Mouse (Mus musculus): Measurements from ENCODE around the gene Znrf2. TPM values are rescaled to one million over a fixed set of nuclear protein-coding genes. Genes with fewer than 3 reads are reported as not detected.
"Not testable (repeated sequence)": the region's sequence is repeated elsewhere in the genome, so short reads cannot be mapped to it uniquely, and the experiment has no call there.

The Znrf2 gene
- polyA plus RNA-seq, 1 experiment from 2014 or later, result 5.5 TPM

GRCm38 (mm10) chr6:54817266-54817767 is 601 bp downstream of the Znrf2 start:
- Histone ChIP-seq H3K27ac (ENCODE audit: low read length) (peak overlapping the region; percentile 98), H3K9me3 (ENCODE audit: control insufficient read depth, low read length) (no peaks in the 10 kb centered on the region), H3K4me1 (ENCODE audit: control insufficient read depth, insufficient read depth, low read length) (peaks cover 28% of the 10 kb centered on the region), H3K27me3 (replicated peaks; ENCODE audit: control insufficient read depth, insufficient read depth, low read length) (no peaks in the 10 kb centered on the region), H3K4me2 (ENCODE audit: low read depth, low read length) (peak overlapping the region; percentile 49), H3K4me3 (ENCODE audit: low read length) (peak overlapping the region; percentile 77), H3K36me3 (ENCODE audit: control insufficient read depth, insufficient read depth, low read length) (no peaks in the 10 kb centered on the region), H3K9ac (ENCODE audit: low read depth, low read length) (peak overlapping the region; percentile 90)
- under 1% methylated on average over 32 of the region's 39 CpGs for WGBS
- ATAC-seq, result peak; percentile 42

GRCm38 (mm10) chr6:54818389-54818788 is 1.7 kb downstream of the Znrf2 start:
- Histone ChIP-seq H3K27me3 (replicated peaks; ENCODE audit: control insufficient read depth, insufficient read depth, low read length) (no peaks in the 10 kb centered on the region), H3K27ac (ENCODE audit: low read length) (0 out of 2 replicates have a peak overlapping the region, but pooled peaks have one; percentile 8), H3K4me1 (ENCODE audit: control insufficient read depth, insufficient read depth, low read length) (peaks cover 21% of the 10 kb centered on the region), H3K4me3 (ENCODE audit: low read length) (peak overlapping the region; percentile 77), H3K9me3 (ENCODE audit: control insufficient read depth, low read length) (no peaks in the 10 kb centered on the region), H3K36me3 (ENCODE audit: control insufficient read depth, insufficient read depth, low read length) (no peaks in the 10 kb centered on the region), H3K9ac (ENCODE audit: low read depth, low read length) (peak overlapping the region; percentile 90), H3K4me2 (ENCODE audit: low read depth, low read length) (peak overlapping the region; percentile 49)
- no peak for ATAC-seq
- 50% methylated on average over 2 of the region's 2 CpGs for WGBS

- Histone ChIP-seq H3K9me3 (ENCODE audit: control insufficient read depth, low read length) (no peaks in the 10 kb centered on the region), H3K27ac (ENCODE audit: low read length) (no peak overlapping the region), H3K4me2 (ENCODE audit: low read depth, low read length) (peak overlapping the region; percentile 32; the same call in 1 of the 2 replicates), H3K9ac (ENCODE audit: low read depth, low read length) (no peak overlapping the region), H3K27me3 (replicated peaks; ENCODE audit: control insufficient read depth, insufficient read depth, low read length) (no peaks in the 10 kb centered on the region), H3K4me3 (ENCODE audit: low read length) (no peak overlapping the region), H3K4me1 (ENCODE audit: control insufficient read depth, insufficient read depth, low read length) (peaks cover 21% of the 10 kb centered on the region), H3K36me3 (ENCODE audit: control insufficient read depth, insufficient read depth, low read length) (no peaks in the 10 kb centered on the region)
- 38% methylated on average over 4 of the region's 4 CpGs for WGBS
- ATAC-seq, result no peak
These were observed 2.6 kb downstream of the Znrf2 start for GRCm38 (mm10) chr6:54819272-54819671.

GRCm38 (mm10) chr6:54819746-54820145 is 3.0 kb downstream of the Znrf2 start:
- Histone ChIP-seq H3K9ac (ENCODE audit: low read depth, low read length) (no peak overlapping the region), H3K4me3 (ENCODE audit: low read length) (no peak overlapping the region), H3K27ac (ENCODE audit: low read length) (no peak overlapping the region), H3K27me3 (replicated peaks; ENCODE audit: control insufficient read depth, insufficient read depth, low read length) (no peaks in the 10 kb centered on the region), H3K36me3 (ENCODE audit: control insufficient read depth, insufficient read depth, low read length) (no peaks in the 10 kb centered on the region), H3K4me2 (ENCODE audit: low read depth, low read length) (no peak overlapping the region), H3K4me1 (ENCODE audit: control insufficient read depth, insufficient read depth, low read length) (peaks cover 21% of the 10 kb centered on the region), H3K9me3 (ENCODE audit: control insufficient read depth, low read length) (no peaks in the 10 kb centered on the region)
- no peak for ATAC-seq
- WGBS, result 68% methylated on average over 3 of the region's 3 CpGs

- Histone ChIP-seq H3K4me1 (ENCODE audit: control insufficient read depth, insufficient read depth, low read length) (peaks cover 15% of the 10 kb centered on the region), H3K4me2 (ENCODE audit: low read depth, low read length) (no peak overlapping the region), H3K9ac (ENCODE audit: low read depth, low read length) (no peak overlapping the region), H3K27ac (ENCODE audit: low read length) (no peak overlapping the region), H3K27me3 (replicated peaks; ENCODE audit: control insufficient read depth, insufficient read depth, low read length) (no peaks in the 10 kb centered on the region), H3K36me3 (ENCODE audit: control insufficient read depth, insufficient read depth, low read length) (no peaks in the 10 kb centered on the region), H3K4me3 (ENCODE audit: low read length) (no peak overlapping the region), H3K9me3 (ENCODE audit: control insufficient read depth, low read length) (no peaks in the 10 kb centered on the region)
- no peak for ATAC-seq
- 64% methylated on average over 4 of the region's 4 CpGs for WGBS
These were observed 5.6 kb downstream of the Znrf2 start for GRCm38 (mm10) chr6:54822348-54822747.

- H3K36me3 ChIP-seq (ENCODE audit: control insufficient read depth, insufficient read depth, low read length); H3K4me2 ChIP-seq (ENCODE audit: low read depth, low read length); ATAC-seq; H3K27ac ChIP-seq (ENCODE audit: low read length); H3K4me3 ChIP-seq (ENCODE audit: low read length); H3K27me3 ChIP-seq (replicated peaks; ENCODE audit: control insufficient read depth, insufficient read depth, low read length); H3K9me3 ChIP-seq (ENCODE audit: control insufficient read depth, low read length); H3K4me1 ChIP-seq (ENCODE audit: control insufficient read depth, insufficient read depth, low read length); H3K9ac ChIP-seq (ENCODE audit: low read depth, low read length): not testable (repeated sequence)
- 91% methylated on average over 2 of the region's 2 CpGs for WGBS
These were observed 7.8 kb downstream of the Znrf2 start for GRCm38 (mm10) chr6:54824561-54824960.

GRCm38 (mm10) chr6:54827481-54827880 is 10.8 kb downstream of the Znrf2 start:
- no peak overlapping the region for H3K27ac ChIP-seq (ENCODE audit: low read length)
- H3K36me3 ChIP-seq (ENCODE audit: control insufficient read depth, insufficient read depth, low read length), result no peaks in the 10 kb centered on the region
- H3K4me1 ChIP-seq (ENCODE audit: control insufficient read depth, insufficient read depth, low read length), result peaks cover 4% of the 10 kb centered on the region; the same call in 1 of the 2 replicates
- H3K9me3 ChIP-seq (ENCODE audit: control insufficient read depth, low read length), result no peaks in the 10 kb centered on the region
- no peak overlapping the region for H3K9ac ChIP-seq (ENCODE audit: low read depth, low read length)
- WGBS, result 74% methylated on average over 5 of the region's 5 CpGs
- ATAC-seq, result no peak
- no peak overlapping the region for H3K4me3 ChIP-seq (ENCODE audit: low read length)
- H3K4me2 ChIP-seq (ENCODE audit: low read depth, low read length), result no peak overlapping the region
- H3K27me3 ChIP-seq (replicated peaks; ENCODE audit: control insufficient read depth, insufficient read depth, low read length), result no peaks in the 10 kb centered on the region

- no peaks in the 10 kb centered on the region for H3K36me3 ChIP-seq (ENCODE audit: control insufficient read depth, insufficient read depth, low read length)
- no peak overlapping the region for H3K4me2 ChIP-seq (ENCODE audit: low read depth, low read length)
- no peaks in the 10 kb centered on the region for H3K9me3 ChIP-seq (ENCODE audit: control insufficient read depth, low read length)
- H3K4me3 ChIP-seq (ENCODE audit: low read length), result no peak overlapping the region
- H3K27me3 ChIP-seq (replicated peaks; ENCODE audit: control insufficient read depth, insufficient read depth, low read length), result no peaks in the 10 kb centered on the region
- 84% methylated on average over 1 of the region's 1 CpGs for WGBS
- peaks cover 4% of the 10 kb centered on the region; the same call in 1 of the 2 replicates for H3K4me1 ChIP-seq (ENCODE audit: control insufficient read depth, insufficient read depth, low read length)
- H3K9ac ChIP-seq (ENCODE audit: low read depth, low read length), result no peak overlapping the region
- H3K27ac ChIP-seq (ENCODE audit: low read length), result no peak overlapping the region
- no peak for ATAC-seq
These were observed 11.6 kb downstream of the Znrf2 start for GRCm38 (mm10) chr6:54828274-54828673.

- WGBS, result 84% methylated on average over 7 of the region's 7 CpGs
- H3K27ac ChIP-seq (ENCODE audit: low read length), result no peak overlapping the region
- no peaks in the 10 kb centered on the region for H3K27me3 ChIP-seq (replicated peaks; ENCODE audit: control insufficient read depth, insufficient read depth, low read length)
- no peak overlapping the region for H3K4me3 ChIP-seq (ENCODE audit: low read length)
- H3K36me3 ChIP-seq (ENCODE audit: control insufficient read depth, insufficient read depth, low read length), result no peaks in the 10 kb centered on the region
- ATAC-seq, result no peak
- no peak overlapping the region for H3K9ac ChIP-seq (ENCODE audit: low read depth, low read length)
- H3K4me1 ChIP-seq (ENCODE audit: control insufficient read depth, insufficient read depth, low read length), result peaks cover 4% of the 10 kb centered on the region; the same call in 1 of the 2 replicates
- no peak overlapping the region for H3K4me2 ChIP-seq (ENCODE audit: low read depth, low read length)
- H3K9me3 ChIP-seq (ENCODE audit: control insufficient read depth, low read length), result no peaks in the 10 kb centered on the region
These were observed 13.5 kb downstream of the Znrf2 start for GRCm38 (mm10) chr6:54830048-54830772.
